Mouse (Mus musculus) midbrain, postnatal 0 days (tissue): ENCODE measurements around the gene Gm9. TPM values are rescaled to one million over a fixed set of nuclear protein-coding genes. Genes with fewer than 3 reads are reported as not detected.
"Not testable (repeated sequence)": the region's sequence is repeated elsewhere in the genome, so short reads cannot be mapped to it uniquely, and the experiment has no call there.

Experiments used
- ATAC-seq: fragments of 200-750 bp; cut with Nextera tagmentation; 2 replicates; pipeline ENCODE4 v1.8.0; 2017; ENCODE audit warnings: moderate number of reproducible peaks, mild to moderate bottlenecking, moderate TSS enrichment, moderate library complexity; ENCODE audit not compliant: low FRiP score
- DNase-seq: peaks from one replicate; pipeline ENCODE4 v3.0.0-alpha.2; 2015; ENCODE audit warnings: low spot score
- H3K27ac ChIP-seq: fragments of 300-500 bp; sonication (generic); 2 replicates; pipeline ENCODE4 v1.5.1; 2014; ENCODE audit warnings: low read depth, mild to moderate bottlenecking, low read length, mixed read lengths
- H3K27me3 ChIP-seq: fragments of 300-500 bp; sonication (generic); 2 replicates; pipeline ENCODE4 v1.6.1; 2014; ENCODE audit warnings: low read length, control low read depth, mixed read lengths; ENCODE audit not compliant: insufficient read depth
- H3K36me3 ChIP-seq: fragments of 300-500 bp; sonication (generic); 2 replicates; pipeline ENCODE4 v1.6.1; 2014; ENCODE audit warnings: low read length, control low read depth, mixed read lengths; ENCODE audit not compliant: insufficient read depth
- H3K4me1 ChIP-seq: fragments of 300-500 bp; sonication (generic); 2 replicates; pipeline ENCODE4 v1.6.1; 2014; ENCODE audit warnings: mild to moderate bottlenecking, control low read depth, antibody characterized with exemption, low read length, mixed read lengths; ENCODE audit not compliant: insufficient read depth
- H3K4me2 ChIP-seq: fragments of 300-500 bp; sonication (generic); 2 replicates; pipeline ENCODE4 v1.6.1; 2014; ENCODE audit warnings: low read depth, mild to moderate bottlenecking, low read length, mixed read lengths; ENCODE audit not compliant: poor library complexity, severe bottlenecking
- H3K4me3 ChIP-seq: fragments of 300-500 bp; sonication (generic); 2 replicates; pipeline ENCODE4 v1.5.1; 2014; ENCODE audit warnings: low read depth, mild to moderate bottlenecking, low read length, moderate library complexity
- H3K9ac ChIP-seq: fragments of 300-500 bp; sonication (generic); replicated peaks from 2 replicates; pipeline ENCODE4 v1.6.1; 2014; ENCODE audit warnings: mild to moderate bottlenecking, low read length, moderate library complexity, mixed read lengths; ENCODE audit not compliant: poor library complexity, severe bottlenecking
- H3K9me3 ChIP-seq: fragments of 300-500 bp; sonication (generic); 2 replicates; pipeline ENCODE4 v1.6.1; 2016; ENCODE audit warnings: low read length, control low read depth
- CTCF ChIP-seq: IDR thresholded peaks from 2 replicates; pipeline ENCODE4 v1.5.1; 2016; ENCODE audit warnings: antibody characterized with exemption, mild to moderate bottlenecking
- WGBS: fragments of 180-500 bp; shearing (Covaris S2); extraction: QIAGEN DNeasy Blood & Tissue Kit; methylation state at CpG from one replicate; pipeline ENCODE4 v1.1.7; 2014; 5-methylcytosine and 5-hydroxymethylcytosine counted together
- polyA plus RNA-seq: library from polyadenylated mRNA; unstranded; fragments of >200 nt; fragmentation: Nextera tagmentation; extraction: Ambion mirVana; gene quantifications from 2 replicates; pipeline ENCODE4 v1.2.1, GENCODE M21; 2015
- total RNA-seq: library from RNA; depleted of rRNA; stranded (reverse); fragments of >200 nt; gene quantifications from 2 replicates; pipeline ENCODE4 v1.2.3, GENCODE M21; 2014; rRNA removed

The Gm9 gene
- not detected in 2 replicates for total RNA-seq
- not detected in 2 replicates for polyA plus RNA-seq

- H3K4me2 ChIP-seq = no peak within 1 kb of the TSS
- H3K27me3 ChIP-seq = no peaks in the 10 kb centered on the region
- H3K4me3 ChIP-seq = no peak within 1 kb of the TSS
- H3K27ac ChIP-seq = no peak within 1 kb of the TSS
- WGBS = 83% methylated on average over 10 of the region's 10 CpGs
- DNase-seq (no peak), ATAC-seq (no peak)
- H3K9me3 ChIP-seq = no peaks in the 10 kb centered on the region
- H3K4me1 ChIP-seq = no peaks in the 10 kb centered on the region
- TF ChIP-seq CTCF = no peak
- no peaks in the 10 kb centered on the region for H3K36me3 ChIP-seq
- no peak within 1 kb of the TSS for H3K9ac ChIP-seq
These were observed at the start of gene Gm9 for GRCm38 (mm10) chrX:37210941-37211340. Gene Gm9 (minus strand): TSS chrX:37211041.

DNA sequence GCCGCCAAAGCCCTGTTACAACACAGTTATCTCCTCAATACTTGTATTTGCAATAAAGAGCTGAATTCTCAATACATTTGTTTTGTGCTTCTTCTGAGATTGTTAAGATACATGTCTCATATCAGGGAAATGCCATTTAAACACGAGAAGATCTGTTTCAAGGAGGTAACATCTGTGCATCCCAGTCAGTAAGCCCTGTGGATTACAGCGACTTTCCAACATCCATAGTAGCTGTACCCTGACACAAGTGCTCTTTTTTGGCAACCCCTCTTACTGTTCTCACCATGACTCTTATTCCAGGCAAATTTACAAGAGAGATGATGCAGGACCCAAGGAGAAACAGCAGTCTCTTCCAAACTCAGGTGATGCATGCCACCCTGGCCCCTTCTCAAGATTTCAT lies 38.8 kb upstream of the Gm9 start, which contains the start of gene Rhox3a:
TSS of gene Rhox3a (plus strand) at position 301 of the 400 bp plus-strand sequence.
- H3K9me3 ChIP-seq, H3K4me2 ChIP-seq, H3K4me3 ChIP-seq, H3K27me3 ChIP-seq, H3K4me1 ChIP-seq, DNase-seq, H3K27ac ChIP-seq, ATAC-seq, H3K36me3 ChIP-seq, H3K9ac ChIP-seq: not testable (repeated sequence)
- WGBS = 88% methylated on average over 1 of the region's 3 CpGs

- not testable (repeated sequence) for H3K4me3 ChIP-seq, H3K4me1 ChIP-seq, ATAC-seq, H3K9ac ChIP-seq, H3K4me2 ChIP-seq, H3K27ac ChIP-seq, H3K27me3 ChIP-seq, H3K36me3 ChIP-seq, H3K9me3 ChIP-seq, DNase-seq
- no CpG with 5 or more reads among the region's 9 CpGs for WGBS
These were observed 33.8 kb upstream of the Gm9 start, which contains the start of gene Rhox2a for GRCm38 (mm10) chrX:37244676-37245075. Gene Rhox2a (plus strand): TSS chrX:37244976.

DNA sequence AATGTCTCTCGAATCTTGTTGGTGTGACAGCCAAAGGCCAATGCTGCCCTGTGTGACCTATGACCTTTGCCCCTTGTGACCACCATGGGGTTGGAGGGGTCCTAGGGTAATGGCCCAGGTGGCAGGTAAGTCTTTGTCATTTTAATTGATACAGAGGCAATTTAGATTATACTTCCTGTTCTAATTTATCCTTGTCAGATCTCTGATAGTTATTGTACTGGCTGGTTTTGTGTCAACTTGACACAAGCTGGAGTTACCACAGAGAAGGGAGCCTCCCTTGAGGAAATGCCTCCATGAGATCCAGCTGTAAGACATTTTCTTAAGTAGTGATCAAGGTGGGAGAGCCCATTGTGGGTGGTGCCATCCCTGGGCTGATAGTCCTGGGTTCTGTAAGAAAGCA lies 11.3 kb upstream of the Gm9 start, which contains the start of gene Rhox1:
TSS of gene Rhox1 (minus strand) at position 101 of the 400 bp plus-strand sequence.
- 63% methylated on average over 1 of the region's 1 CpGs for WGBS
- not testable (repeated sequence) for DNase-seq, H3K9me3 ChIP-seq, H3K27ac ChIP-seq, H3K4me3 ChIP-seq, H3K36me3 ChIP-seq, H3K9ac ChIP-seq, H3K4me2 ChIP-seq, H3K27me3 ChIP-seq, ATAC-seq, H3K4me1 ChIP-seq

- Histone ChIP-seq H3K4me3 (no peak overlapping the region), H3K36me3 (no peaks in the 10 kb centered on the region), H3K27me3 (no peaks in the 10 kb centered on the region), H3K4me1 (no peaks in the 10 kb centered on the region), H3K9ac (no peak overlapping the region), H3K27ac (no peak overlapping the region), H3K4me2 (no peak overlapping the region), H3K9me3 (no peaks in the 10 kb centered on the region)
- ATAC-seq (no peak), DNase-seq (no peak)
- 54% methylated on average over 8 of the region's 8 CpGs for WGBS
- TF ChIP-seq CTCF = no peak
These were observed 12.2 kb downstream of the Gm9 start for GRCm38 (mm10) chrX:37198676-37199075.

GRCm38 (mm10) chrX:37191744-37192379 lies 19.0 kb downstream of the Gm9 start:
- Histone ChIP-seq H3K4me1 (no peaks in the 10 kb centered on the region), H3K4me2 (peak overlapping the region; percentile 51), H3K27me3 (no peaks in the 10 kb centered on the region), H3K9me3 (no peaks in the 10 kb centered on the region), H3K4me3 (peak overlapping the region; percentile 43), H3K27ac (peak overlapping the region; percentile 73), H3K36me3 (no peaks in the 10 kb centered on the region), H3K9ac (peak overlapping the region; percentile 60)
- ATAC-seq = peak; percentile 25
- 26% methylated on average over 28 of the region's 28 CpGs for WGBS
- no peak for TF ChIP-seq CTCF
- DNase-seq = peak; percentile 11
